Mouse (Mus musculus) right cerebral cortex, adult 2 months (tissue): ENCODE results near the gene Pcbp3.
A peak's percentile ranks its signal among the peaks of the same experiment; 100 is the strongest.

Experiments
- DNase-seq, 2 experiments: peaks; one replicate each; pipeline ENCODE4 v3.0.0; 2021 to 2022; ENCODE audit warnings: low spot score in 2 of 2

Pcbp3 gene

GRCm38 (mm10) chr10:76801841-76802499 is 159.7 kb downstream of the Pcbp3 start:
- peak; percentile 47 for DNase-seq

- DNase-seq = peak; percentile 16 to 17
Observed at GRCm38 (mm10) chr10:76801237-76801641, 160.4 kb downstream of the Pcbp3 start.

GRCm38 (mm10) chr10:76798751-76799585 is 162.7 kb downstream of the Pcbp3 start:
- no peak for DNase-seq

- DNase-seq = no peak
Observed at GRCm38 (mm10) chr10:76794102-76794501, 167.6 kb downstream of the Pcbp3 start.

- peak; percentile 53 to 67 for DNase-seq
Observed at GRCm38 (mm10) chr10:76791475-76791874, 170.2 kb downstream of the Pcbp3 start.

- DNase-seq = no peak
Observed at GRCm38 (mm10) chr10:76789885-76790284, 171.8 kb downstream of the Pcbp3 start.

GRCm38 (mm10) chr10:76785312-76785711 is 176.4 kb downstream of the Pcbp3 start:
- no peak for DNase-seq

- no peak for DNase-seq
Observed at GRCm38 (mm10) chr10:76779225-76779624, 182.5 kb downstream of the Pcbp3 start.

GRCm38 (mm10) chr10:76771624-76772023 is 190.1 kb downstream of the Pcbp3 start:
- no peak for DNase-seq

GRCm38 (mm10) chr10:76771086-76771485 is 190.6 kb downstream of the Pcbp3 start:
- DNase-seq = no peak

- no peak for DNase-seq
Observed at GRCm38 (mm10) chr10:76769581-76769980, 192.1 kb downstream of the Pcbp3 start.

- no peak for DNase-seq
Observed at GRCm38 (mm10) chr10:76766196-76766595, 195.5 kb downstream of the Pcbp3 start.

- DNase-seq = no peak
Observed at GRCm38 (mm10) chr10:76764927-76765326, 196.8 kb downstream of the Pcbp3 start.

- no peak for DNase-seq
Observed at GRCm38 (mm10) chr10:76763016-76763415, 198.7 kb downstream of the Pcbp3 start.

- no peak for DNase-seq
Observed at GRCm38 (mm10) chr10:76762411-76762810, 199.3 kb downstream of the Pcbp3 start.

- no peak for DNase-seq
Observed at GRCm38 (mm10) chr10:76759878-76760277, 201.8 kb downstream of the Pcbp3 start.

GRCm38 (mm10) chr10:76753640-76754039 is 208.0 kb downstream of the Pcbp3 start:
- DNase-seq = no peak

- DNase-seq = peak; percentile 55 to 64
Observed at GRCm38 (mm10) chr10:76744267-76744666, 217.4 kb downstream of the Pcbp3 start.

GRCm38 (mm10) chr10:76736764-76737163 is 224.9 kb downstream of the Pcbp3 start:
- no peak for DNase-seq

- peak; percentile 89 to 90 for DNase-seq
Observed at GRCm38 (mm10) chr10:76734979-76735378, 226.7 kb downstream of the Pcbp3 start.

- no peak for DNase-seq
Observed at GRCm38 (mm10) chr10:76733677-76734068, 228.0 kb downstream of the Pcbp3 start.

- peak; percentile 77 to 81 for DNase-seq
Observed at GRCm38 (mm10) chr10:76732881-76733676, 228.6 kb downstream of the Pcbp3 start.
